Mouse (Mus musculus) midbrain, postnatal 0 days (tissue): ENCODE measurements around the gene Smad5. TPM values are rescaled to one million over a fixed set of nuclear protein-coding genes. Genes with fewer than 3 reads are reported as not detected.

Experiments
- ATAC-seq: fragments of 200-750 bp; cut with Nextera tagmentation; 2 replicates; pipeline ENCODE4 v1.8.0; 2017; ENCODE audit warnings: moderate number of reproducible peaks, mild to moderate bottlenecking, moderate TSS enrichment, moderate library complexity; ENCODE audit not compliant: low FRiP score
- DNase-seq: peaks from one replicate; pipeline ENCODE4 v3.0.0-alpha.2; 2015; ENCODE audit warnings: low spot score
- H3K27ac ChIP-seq: fragments of 300-500 bp; sonication (generic); 2 replicates; pipeline ENCODE4 v1.5.1; 2014; ENCODE audit warnings: low read depth, mild to moderate bottlenecking, low read length, mixed read lengths
- H3K27me3 ChIP-seq: fragments of 300-500 bp; sonication (generic); 2 replicates; pipeline ENCODE4 v1.6.1; 2014; ENCODE audit warnings: low read length, control low read depth, mixed read lengths; ENCODE audit not compliant: insufficient read depth
- H3K36me3 ChIP-seq: fragments of 300-500 bp; sonication (generic); 2 replicates; pipeline ENCODE4 v1.6.1; 2014; ENCODE audit warnings: low read length, control low read depth, mixed read lengths; ENCODE audit not compliant: insufficient read depth
- H3K4me1 ChIP-seq: fragments of 300-500 bp; sonication (generic); 2 replicates; pipeline ENCODE4 v1.6.1; 2014; ENCODE audit warnings: mild to moderate bottlenecking, control low read depth, antibody characterized with exemption, low read length, mixed read lengths; ENCODE audit not compliant: insufficient read depth
- H3K4me2 ChIP-seq: fragments of 300-500 bp; sonication (generic); 2 replicates; pipeline ENCODE4 v1.6.1; 2014; ENCODE audit warnings: low read depth, mild to moderate bottlenecking, low read length, mixed read lengths; ENCODE audit not compliant: poor library complexity, severe bottlenecking
- H3K4me3 ChIP-seq: fragments of 300-500 bp; sonication (generic); 2 replicates; pipeline ENCODE4 v1.5.1; 2014; ENCODE audit warnings: low read depth, mild to moderate bottlenecking, low read length, moderate library complexity
- H3K9ac ChIP-seq: fragments of 300-500 bp; sonication (generic); replicated peaks from 2 replicates; pipeline ENCODE4 v1.6.1; 2014; ENCODE audit warnings: mild to moderate bottlenecking, low read length, moderate library complexity, mixed read lengths; ENCODE audit not compliant: poor library complexity, severe bottlenecking
- H3K9me3 ChIP-seq: fragments of 300-500 bp; sonication (generic); 2 replicates; pipeline ENCODE4 v1.6.1; 2016; ENCODE audit warnings: low read length, control low read depth
- CTCF ChIP-seq: IDR thresholded peaks from 2 replicates; pipeline ENCODE4 v1.5.1; 2016; ENCODE audit warnings: antibody characterized with exemption, mild to moderate bottlenecking
- WGBS: fragments of 180-500 bp; shearing (Covaris S2); extraction: QIAGEN DNeasy Blood & Tissue Kit; methylation state at CpG from one replicate; pipeline ENCODE4 v1.1.7; 2014; 5-methylcytosine and 5-hydroxymethylcytosine counted together
- polyA plus RNA-seq: library from polyadenylated mRNA; unstranded; fragments of >200 nt; fragmentation: Nextera tagmentation; extraction: Ambion mirVana; gene quantifications from 2 replicates; pipeline ENCODE4 v1.2.1, GENCODE M21; 2015
- total RNA-seq: library from RNA; depleted of rRNA; stranded (reverse); fragments of >200 nt; gene quantifications from 2 replicates; pipeline ENCODE4 v1.2.3, GENCODE M21; 2014

Gene Smad5
- total and polyA plus RNA-seq, 2 experiments from 2014 or later: 14.8 to 37.4 TPM

DNA sequence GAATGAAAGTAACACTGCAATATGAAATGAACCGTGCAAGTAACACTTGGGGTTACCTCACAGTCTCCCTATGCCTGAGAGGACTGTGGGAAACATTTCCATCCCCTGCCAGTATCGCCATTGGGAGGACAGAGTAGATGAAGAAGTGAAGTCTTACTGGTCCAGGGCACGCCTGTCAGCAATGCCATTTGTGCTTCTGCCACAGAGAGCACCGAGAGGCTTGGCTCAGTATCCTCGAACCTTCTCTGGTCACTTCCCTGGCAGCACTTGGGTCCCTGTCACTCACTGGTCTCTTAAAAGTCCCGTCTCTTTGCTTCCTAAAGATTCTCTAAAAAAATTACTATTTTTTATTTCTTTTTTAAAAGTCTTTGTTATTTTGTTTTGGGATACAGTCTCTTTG, 37.7 kb downstream of the Smad5 start:
- no peak for DNase-seq
- WGBS: 86% methylated on average over 6 of the region's 6 CpGs

DNA sequence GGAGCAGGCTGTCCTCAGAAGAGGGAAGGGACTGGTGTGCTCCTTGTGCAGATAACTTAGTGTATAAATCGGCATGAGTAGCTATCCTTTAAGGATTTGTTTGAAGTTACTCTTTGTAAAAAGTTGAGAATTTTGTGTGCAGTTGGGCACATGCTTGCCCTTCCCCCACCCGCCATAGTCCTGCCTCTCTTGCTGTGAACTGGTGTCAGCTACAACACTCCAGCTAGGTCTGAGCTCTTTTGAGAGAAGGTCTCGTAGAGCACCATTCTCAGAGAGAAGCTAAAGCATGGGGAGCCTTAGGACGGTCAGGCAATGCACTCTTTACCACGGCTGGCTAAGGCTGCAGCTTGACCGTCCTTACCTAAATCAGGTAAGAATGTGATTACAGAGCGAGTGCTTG, 38.9 kb downstream of the Smad5 start:
- Histone ChIP-seq H3K4me1 (no peaks in the 10 kb centered on the region), H3K27me3 (no peaks in the 10 kb centered on the region), H3K27ac (no peak overlapping the region), H3K36me3 (peaks cover 22% of the 10 kb centered on the region), H3K9me3 (no peaks in the 10 kb centered on the region), H3K9ac (no peak overlapping the region), H3K4me2 (no peak overlapping the region), H3K4me3 (no peak overlapping the region)
- ATAC-seq (no peak), DNase-seq (no peak)
- WGBS: 85% methylated on average over 7 of the region's 7 CpGs
- TF ChIP-seq CTCF: no peak

More for the DNA sequence above, 37.7 kb downstream of the Smad5 start:
- Histone ChIP-seq H3K27me3 (no peaks in the 10 kb centered on the region), H3K9me3 (no peaks in the 10 kb centered on the region), H3K4me1 (no peaks in the 10 kb centered on the region), H3K4me2 (no peak overlapping the region), H3K36me3 (peaks cover 27% of the 10 kb centered on the region), H3K9ac (no peak overlapping the region), H3K4me3 (no peak overlapping the region), H3K27ac (no peak overlapping the region)
- TF ChIP-seq CTCF: no peak
- ATAC-seq: no peak

DNA sequence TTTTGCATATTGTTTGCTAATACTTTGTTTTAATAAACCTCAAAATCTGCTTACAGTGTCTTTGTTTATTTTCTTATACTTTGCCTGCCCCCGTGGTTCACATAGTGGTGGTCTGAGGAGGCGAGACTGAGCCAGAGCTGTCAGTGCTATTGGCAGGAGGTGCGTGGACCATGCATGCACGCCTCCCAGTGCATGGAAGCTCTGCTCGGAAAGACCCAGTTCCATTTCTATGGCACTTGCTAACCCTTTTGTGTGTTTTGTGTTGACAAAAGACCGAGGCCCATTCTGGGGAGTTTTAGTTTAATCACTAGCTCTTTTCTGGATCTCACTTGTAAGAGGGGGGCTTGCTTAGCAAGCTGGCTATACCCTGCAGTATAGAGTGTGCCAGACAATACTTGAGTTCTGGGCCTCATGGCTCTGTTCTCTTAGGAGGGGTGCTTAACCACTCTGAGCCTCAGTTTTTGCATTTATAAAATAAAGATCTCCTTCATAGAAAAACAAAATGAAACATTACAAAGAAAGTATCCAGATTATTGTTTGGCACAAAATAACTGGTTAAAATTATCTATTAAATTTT, 39.6 kb downstream of the Smad5 start:
- DNase-seq: no peak
- H3K4me1 ChIP-seq: no peaks in the 10 kb centered on the region

GRCm38 (mm10) chr13:56746739-56747532, 44.1 kb downstream of the Smad5 start:
- Histone ChIP-seq H3K36me3 (no peaks in the 10 kb centered on the region), H3K9ac (no peak overlapping the region), H3K27ac (no peak overlapping the region), H3K4me2 (no peak overlapping the region), H3K4me1 (no peaks in the 10 kb centered on the region), H3K4me3 (no peak overlapping the region), H3K9me3 (no peaks in the 10 kb centered on the region), H3K27me3 (peaks cover 8% of the 10 kb centered on the region; the same call in 1 of the 2 replicates)
- 85% methylated on average over 10 of the region's 10 CpGs for WGBS
- DNase-seq (no peak), ATAC-seq (no peak)
- no peak for TF ChIP-seq CTCF

More for the DNA sequence above, 39.6 kb downstream of the Smad5 start:
- no peak for TF ChIP-seq CTCF
- no peaks in the 10 kb centered on the region for H3K27me3 ChIP-seq
- H3K27ac ChIP-seq: no peak overlapping the region
- no peak overlapping the region for H3K4me2 ChIP-seq
- no peak overlapping the region for H3K9ac ChIP-seq
- ATAC-seq: no peak
- no peak overlapping the region for H3K4me3 ChIP-seq
- WGBS: 56% methylated on average over 6 of the region's 6 CpGs
- no peaks in the 10 kb centered on the region for H3K9me3 ChIP-seq
- peaks cover 16% of the 10 kb centered on the region for H3K36me3 ChIP-seq

GRCm38 (mm10) chr13:56747554-56747953, 44.7 kb downstream of the Smad5 start:
- TF ChIP-seq CTCF: no peak
- Histone ChIP-seq H3K4me2 (no peak overlapping the region), H3K36me3 (no peaks in the 10 kb centered on the region), H3K9ac (no peak overlapping the region), H3K4me3 (no peak overlapping the region), H3K27me3 (peaks cover 10% of the 10 kb centered on the region; the same call in 1 of the 2 replicates), H3K27ac (no peak overlapping the region), H3K4me1 (no peaks in the 10 kb centered on the region), H3K9me3 (no peaks in the 10 kb centered on the region)
- DNase-seq (no peak), ATAC-seq (no peak)
- WGBS: 75% methylated on average over 8 of the region's 8 CpGs

DNA sequence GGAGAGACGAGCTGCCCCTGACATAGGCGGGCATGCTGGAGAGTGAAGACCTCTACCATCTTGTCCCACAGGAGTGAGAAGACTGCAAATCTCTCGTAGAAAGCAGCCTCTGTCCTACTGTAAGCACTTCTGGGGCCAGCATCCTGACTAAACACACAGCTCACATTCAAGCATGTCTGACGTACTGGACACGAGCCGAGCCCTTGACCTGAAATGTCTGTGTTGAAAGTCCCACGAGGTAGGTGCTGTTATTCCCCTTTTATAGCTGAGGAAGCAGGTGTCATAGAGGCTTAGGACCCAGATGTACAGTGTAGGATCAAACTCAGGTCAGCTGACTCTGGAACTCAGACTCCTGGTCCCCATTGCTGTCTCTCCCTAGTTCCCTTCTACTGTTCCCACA, 46.6 kb downstream of the Smad5 start:
- TF ChIP-seq CTCF: no peak
- Histone ChIP-seq H3K9ac (no peak overlapping the region), H3K27ac (no peak overlapping the region), H3K4me1 (peaks cover 8% of the 10 kb centered on the region), H3K9me3 (no peaks in the 10 kb centered on the region), H3K27me3 (peaks cover 14% of the 10 kb centered on the region), H3K36me3 (no peaks in the 10 kb centered on the region), H3K4me3 (no peak overlapping the region), H3K4me2 (no peak overlapping the region)
- DNase-seq (no peak), ATAC-seq (no peak)
- 91% methylated on average over 7 of the region's 7 CpGs for WGBS
